Mouse (Mus musculus): ENCODE results near the gene Pde4b.

DNA sequence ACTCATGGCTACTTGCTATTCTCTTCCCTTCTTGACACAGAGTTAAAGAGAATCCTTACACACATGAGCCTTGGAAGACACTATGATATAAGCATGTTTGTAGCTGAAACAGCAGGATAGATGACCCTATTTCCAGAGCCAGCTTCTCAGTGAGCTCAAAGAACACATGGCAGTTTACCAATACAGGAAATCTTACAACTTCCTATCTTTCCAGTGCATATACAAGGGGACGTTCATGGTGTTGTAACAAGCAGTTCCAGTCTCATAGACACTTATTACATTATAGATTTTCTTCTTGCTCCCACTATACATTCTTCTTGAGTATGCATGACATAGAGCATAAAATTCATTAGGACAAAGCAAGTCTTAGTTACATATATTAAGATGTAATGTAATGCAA lies 146.3 kb downstream of the Pde4b start:
- TF ChIP-seq CTCF (IDR thresholded peaks at IDR 0.05; ENCODE audit: extremely low read depth, insufficient read depth, insufficient read length, insufficient replicate concordance) (no peak), POLR2A (IDR thresholded peaks at IDR 0.05; ENCODE audit: low read depth, low read length) (no peak)

All from spleen, adult 2 months (tissue).